Mouse (Mus musculus) spleen, adult 2 months (tissue): ENCODE measurements around the gene Maml2.

ENCODE experiments used
- CTCF ChIP-seq: fragments of 200-500 bp; IDR thresholded peaks from 2 replicates; pipeline ENCODE4 v1.5.1; 2011; ENCODE audit warnings: mild to moderate bottlenecking, inconsistent platforms; ENCODE audit not compliant: insufficient read depth, insufficient read length, insufficient replicate concordance; ENCODE audit errors: extremely low read depth
- POLR2A ChIP-seq: fragments of 200-500 bp; IDR thresholded peaks from 2 replicates; pipeline ENCODE4 v1.6.1; 2011; ENCODE audit warnings: low read depth, low read length, inconsistent platforms

GRCm38 (mm10) chr9:13707066-13707555 lies 409.4 kb downstream of the Maml2 start:
- no peak for TF ChIP-seq CTCF
- no peak for TF ChIP-seq POLR2A
